Mouse (Mus musculus): ENCODE measurements around the gene Lrrc29. TPM values are rescaled to one million over a fixed set of nuclear protein-coding genes. Genes with fewer than 3 reads are reported as not detected.
"Not testable (repeated sequence)": the region's sequence is repeated elsewhere in the genome, so short reads cannot be mapped to it uniquely, and the experiment has no call there.

The Lrrc29 gene
- total RNA-seq, 2 experiments from 2014 or later, result 0.59 to 0.60 TPM

DNA sequence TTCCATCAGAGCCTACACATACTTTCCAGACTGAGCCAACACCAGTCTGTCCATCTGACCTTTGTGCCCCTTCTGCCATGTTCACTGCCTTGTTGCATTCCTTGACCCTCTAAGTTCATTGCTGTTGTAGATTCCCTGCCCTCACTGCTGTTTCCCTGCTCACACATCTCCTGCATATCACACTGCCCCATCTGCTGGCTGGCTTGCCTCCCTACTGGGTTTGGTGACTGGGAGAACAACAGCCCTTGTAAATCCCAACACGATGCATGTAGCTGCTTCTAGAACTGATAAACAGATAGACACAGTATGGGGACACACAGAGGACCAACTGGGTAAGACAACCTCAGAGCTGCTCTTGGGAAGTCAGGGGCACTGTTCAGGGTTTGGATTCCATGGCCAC, 14.4 kb downstream of the Lrrc29 start:
- no peak for DNase-seq

DNA sequence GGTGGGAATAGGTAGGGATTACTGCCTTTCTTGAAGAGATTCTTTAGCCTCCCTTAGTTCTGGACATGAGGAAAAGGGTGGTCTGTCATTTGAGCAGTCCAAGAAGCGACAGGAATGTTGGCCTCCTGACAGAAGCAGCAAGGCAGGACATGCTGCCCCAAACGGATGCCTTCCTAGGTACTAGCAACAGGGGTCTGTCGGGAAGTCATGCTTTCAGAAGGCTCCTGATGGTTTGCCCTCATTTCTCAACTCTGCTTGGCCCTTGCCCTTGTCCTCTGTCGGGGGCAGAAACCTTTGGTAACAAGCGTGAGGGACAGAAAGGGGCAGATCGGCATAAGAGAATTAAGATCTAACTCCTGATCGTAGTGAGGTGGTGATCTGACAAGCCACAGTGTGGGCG, 16.0 kb downstream of the Lrrc29 start:
- no peak for DNase-seq

DNA sequence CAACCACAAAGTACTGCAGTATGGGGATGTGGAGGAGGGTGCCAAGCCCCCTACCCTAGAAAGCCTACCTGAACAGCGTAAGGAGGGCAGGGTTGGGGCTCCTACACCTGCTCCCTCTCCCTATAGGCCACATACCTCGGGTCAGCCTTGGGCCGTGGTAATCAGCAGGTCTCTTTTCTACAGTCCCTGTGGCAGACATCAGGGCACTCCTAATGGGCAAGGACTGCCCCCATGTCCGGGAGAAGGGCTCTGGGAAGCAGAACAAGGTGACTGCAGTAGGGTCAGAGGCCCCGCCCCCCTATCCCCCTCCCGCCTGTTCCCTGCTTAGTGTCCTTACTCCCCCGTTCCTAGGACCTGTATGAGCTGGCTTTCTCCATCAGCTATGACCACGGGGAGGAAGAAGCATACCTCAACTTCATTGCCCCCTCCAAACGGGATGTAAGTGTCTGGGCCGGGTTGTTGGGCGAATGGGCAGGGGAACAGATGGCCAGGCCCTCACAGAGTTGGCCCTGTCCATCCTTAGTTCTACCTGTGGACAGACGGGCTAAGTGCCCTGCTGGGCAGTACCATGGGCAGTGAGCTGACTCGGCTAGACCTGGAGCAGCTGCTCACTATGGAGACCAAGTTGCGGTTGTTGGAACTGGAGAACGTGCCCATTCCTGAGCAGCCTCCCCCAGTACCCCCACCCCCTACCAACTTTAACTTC, 16.8 kb downstream of the Lrrc29 start:
- no peak for DNase-seq

DNA sequence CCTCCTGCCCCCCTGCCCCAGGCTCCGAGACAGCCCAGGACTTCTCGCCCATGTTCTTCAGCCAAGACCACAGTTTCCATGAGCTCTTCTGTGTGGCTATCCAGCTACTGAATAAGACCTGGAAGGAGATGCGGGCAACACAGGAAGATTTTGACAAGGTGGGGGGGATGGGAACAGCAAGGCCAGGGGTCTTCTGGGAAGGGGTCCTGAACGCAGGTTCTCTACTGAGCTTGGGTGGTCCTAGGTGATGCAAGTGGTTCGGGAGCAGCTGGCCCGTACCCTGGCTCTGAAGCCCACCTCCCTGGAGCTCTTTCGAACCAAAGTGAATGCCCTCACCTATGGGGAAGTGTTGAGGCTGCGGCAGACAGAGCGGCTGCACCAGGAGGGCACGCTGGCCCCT, 17.6 kb downstream of the Lrrc29 start:
- DNase-seq, result no peak

DNA sequence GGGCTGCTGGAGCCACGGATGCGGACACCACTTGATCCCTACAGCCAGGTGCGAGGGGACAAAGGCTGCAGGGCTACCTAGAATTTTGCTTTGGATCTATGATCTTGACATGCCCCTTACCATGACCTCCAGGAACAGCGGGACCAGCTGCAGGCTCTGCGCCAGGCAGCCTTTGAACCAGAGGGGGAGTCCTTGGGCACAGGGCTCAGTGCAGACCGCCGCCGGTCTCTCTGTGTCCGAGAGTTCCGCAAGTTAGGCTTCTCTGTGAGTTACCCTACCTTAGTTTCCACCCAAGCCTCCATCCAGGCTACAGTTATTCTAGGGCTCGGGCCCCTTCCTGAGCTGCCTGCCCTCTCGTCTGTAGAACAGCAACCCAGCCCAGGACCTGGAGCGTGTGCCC, 18.4 kb downstream of the Lrrc29 start:
- no peak for DNase-seq

DNA sequence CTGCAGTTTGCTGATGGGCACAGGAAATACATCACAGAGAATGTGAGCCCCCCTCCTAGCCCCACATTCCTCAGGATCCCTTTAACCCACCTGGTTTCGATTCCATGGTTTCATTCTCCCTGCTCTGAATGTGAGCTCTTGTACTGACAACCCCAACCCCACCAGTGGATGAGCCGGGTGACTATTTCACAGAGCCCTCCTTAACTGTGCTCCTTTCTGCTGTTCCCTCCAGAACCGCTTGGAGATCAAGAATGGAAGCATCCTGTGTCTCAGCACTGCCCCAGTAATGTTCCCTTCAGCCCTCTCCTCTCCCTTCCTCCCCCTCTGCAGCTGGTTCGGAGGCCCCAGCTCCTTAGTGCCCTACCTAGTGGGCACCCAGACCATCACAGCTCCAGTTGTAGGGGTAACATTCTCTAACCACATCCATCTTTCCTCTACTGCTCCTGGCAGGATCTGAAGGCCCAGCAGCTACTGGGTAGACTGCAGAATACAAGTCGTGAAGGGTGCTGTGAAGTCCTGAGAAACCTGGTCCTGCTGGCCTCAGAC, 19.9 kb downstream of the Lrrc29 start:
- no peak for DNase-seq

DNA sequence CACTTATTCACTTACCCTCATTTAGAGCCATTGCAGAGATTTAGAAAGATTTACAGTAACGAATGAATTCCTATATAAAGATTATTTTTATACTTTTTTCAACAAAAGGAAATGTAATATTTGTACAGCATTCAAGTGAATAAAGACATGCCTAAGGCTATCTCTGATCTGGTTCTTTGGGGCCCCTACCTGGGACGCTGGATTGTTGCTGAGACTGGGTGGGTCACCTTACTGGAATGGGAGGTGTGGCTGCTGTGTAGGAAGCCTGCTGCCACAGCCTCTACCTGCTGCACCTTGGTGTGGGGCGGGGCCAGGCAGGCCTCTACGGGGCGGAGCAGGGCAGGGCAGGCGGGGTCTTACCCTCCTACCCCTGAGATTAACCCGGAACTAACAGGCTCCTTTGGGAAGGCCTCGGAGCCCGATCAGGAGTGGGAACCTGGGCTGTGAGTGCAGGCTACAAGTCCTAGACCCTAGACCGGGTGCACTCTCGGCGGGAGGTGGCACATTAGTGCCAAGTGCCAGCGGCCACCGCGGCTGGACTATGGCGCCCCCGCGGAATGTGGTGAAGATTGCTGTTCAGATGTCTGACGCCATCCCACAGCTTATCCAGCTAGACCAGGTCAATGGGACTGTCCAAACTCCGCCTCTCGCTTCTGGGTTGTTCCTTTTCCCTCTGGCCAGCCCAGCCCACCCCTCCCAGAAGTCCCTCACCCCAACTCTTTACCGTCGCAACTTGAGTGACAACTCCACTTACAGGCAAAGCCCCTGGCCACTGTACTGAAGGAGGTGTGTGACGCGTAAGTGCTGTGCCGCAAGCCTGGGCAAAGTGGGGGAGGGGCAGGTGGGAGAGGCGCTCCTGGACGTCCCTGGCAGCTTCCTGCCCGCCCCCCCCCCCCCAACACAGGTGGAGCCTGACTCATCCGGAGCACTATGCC, 20.6 kb downstream of the Lrrc29 start, which contains the start of gene Elmo3:
Elmo3 (plus strand) TSS at position 391 of the 935 bp plus-strand sequence.
- DNase-seq, result peak; percentile 43 to 51

DNA sequence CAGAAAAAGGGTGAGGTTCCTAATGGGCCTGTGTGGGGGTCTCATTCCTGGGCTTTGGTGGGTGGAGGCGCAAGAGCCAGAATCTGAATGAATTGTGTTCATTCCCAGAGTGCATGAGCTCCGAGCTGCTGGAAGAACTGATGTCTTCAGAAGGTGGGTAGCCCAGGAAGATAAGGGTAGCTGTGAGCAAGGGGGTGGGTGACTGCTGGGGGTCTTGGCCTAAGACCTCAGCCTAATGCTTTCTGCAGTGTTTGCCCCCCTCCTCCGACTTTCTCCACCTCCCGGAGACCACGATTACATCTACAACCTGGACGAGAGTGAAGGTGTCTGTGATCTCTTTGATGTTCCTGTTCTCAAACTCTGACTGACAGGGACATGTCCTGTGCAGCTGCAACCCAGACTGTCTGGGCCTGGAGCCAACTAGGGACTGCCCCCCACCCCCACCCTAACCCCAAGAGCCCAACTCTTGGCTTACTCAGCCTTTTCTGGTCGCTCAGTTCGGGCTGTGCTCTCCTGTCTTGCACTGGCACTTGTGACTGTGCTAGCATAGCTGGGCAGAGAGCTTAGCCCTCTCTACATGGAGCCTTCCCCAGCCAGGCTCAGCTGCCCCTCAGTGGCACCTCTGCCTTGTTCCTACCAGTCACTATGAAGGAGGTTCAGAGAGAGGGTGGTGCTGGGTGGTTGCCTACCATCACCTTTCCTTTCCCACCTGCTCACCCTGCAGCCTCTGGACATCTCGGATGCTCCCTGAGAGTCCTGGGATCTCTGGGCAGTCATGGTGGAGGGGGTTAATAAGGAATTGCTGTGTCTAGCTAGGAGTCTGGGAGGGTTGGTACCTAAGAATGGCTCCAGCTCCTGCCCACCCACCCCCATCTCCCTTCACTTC, 21.5 kb downstream of the Lrrc29 start:
- no peak for DNase-seq

DNA sequence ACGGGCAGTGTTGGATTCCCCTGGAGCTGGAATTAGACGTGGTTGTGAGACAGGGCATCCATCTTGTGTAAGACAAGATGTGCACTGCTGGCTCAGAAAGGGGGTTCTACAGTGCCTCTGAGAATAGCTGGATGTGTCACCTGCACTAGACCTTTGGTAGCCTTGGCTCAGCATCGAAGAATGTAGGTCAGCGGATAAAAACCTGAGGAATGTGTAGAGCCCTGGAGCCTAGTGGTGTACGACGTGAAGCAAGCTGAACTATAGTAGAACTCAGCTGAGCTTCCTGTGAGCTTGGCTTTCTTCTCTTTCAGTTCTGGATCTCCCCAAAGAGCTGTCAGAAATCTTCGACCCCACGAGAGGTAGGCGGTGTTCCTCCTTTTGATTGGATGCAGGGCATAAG, 22.2 kb downstream of the Lrrc29 start:
- DNase-seq, result no peak

DNA sequence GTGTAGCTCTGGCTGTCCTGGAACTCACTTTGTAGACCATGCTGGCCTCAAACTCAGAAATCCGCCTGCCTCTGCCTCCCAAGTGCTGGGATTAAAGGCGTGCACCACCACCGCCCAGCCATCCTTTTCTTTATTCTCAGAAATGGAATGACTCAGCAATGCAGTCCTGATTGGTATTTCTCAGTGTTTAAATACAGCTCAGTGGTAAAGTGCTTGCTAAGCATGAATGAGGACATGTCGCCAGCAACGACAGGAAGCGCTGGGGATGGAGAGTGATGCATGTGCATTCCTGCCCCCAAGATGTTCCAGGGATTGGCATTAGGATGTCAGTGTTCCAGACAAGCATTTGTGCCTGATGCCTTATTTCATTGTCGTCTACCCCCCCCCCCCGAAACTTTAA, 22.7 kb downstream of the Lrrc29 start:
- DNase-seq, result no peak

DNA sequence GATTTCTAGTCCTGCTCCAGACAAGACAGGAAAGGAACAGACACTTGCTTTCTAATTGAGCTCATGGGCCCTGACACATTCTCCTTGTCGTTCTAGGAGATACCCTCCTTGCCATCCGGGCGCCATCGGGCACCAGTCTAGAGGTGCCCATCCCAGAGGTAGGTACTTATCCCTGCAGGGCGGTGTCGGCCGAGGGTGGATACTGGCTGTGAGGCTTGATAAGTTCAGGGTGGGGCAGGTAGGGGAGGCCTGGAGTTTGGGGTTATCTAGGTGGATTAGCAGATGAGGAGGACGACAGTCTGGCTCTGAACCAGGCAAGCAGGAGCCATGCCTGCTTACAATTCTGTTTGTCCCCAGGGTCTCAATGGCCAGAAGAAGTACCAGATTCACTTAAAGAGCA, 26.1 kb downstream of the Lrrc29 start:
- DNase-seq, result no peak

DNA sequence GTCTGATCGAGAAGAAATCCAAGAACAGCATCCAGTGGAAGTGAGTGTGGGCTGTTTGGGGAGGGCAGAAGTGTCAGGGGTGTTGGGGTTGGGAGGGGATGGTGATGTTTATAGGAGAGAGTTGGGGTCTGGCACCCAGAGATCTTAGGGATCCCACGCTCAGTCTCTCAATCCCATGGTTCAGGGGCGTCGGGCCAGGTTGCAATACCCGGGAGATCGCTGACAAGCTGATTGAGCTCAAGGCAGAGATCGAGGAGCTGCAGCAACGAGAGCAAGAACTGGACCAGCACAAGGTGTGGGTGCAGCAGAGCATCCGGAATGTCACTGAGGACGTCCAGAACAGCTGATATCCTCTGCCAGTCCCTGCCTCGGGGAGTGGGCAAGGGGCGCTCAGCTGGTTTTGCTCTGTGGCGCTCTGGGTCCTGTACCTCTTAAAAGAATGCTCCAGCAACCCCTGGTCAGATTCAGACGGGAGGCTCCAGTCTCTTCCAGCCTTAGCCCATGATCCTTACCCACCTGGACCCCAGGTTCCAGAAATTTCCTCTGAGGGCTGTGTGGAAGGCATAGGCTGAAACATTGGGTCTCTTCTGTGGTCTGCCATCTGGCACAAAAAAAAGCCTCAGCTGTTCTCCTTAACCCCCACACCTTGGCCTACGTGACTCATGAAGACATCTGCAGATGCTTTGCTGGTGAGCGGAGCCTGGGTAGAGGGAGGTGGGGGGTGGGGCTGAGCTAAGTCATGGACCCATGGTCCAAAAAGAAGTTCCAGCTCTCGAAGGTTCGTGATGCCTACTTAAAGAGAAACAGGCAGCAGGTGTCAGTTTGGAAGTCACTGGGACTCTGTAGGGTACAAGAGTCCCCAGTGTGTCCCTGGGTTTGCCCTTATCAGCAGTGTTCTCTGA, 27.5 kb downstream of the Lrrc29 start:
- DNase-seq, result no peak

DNA sequence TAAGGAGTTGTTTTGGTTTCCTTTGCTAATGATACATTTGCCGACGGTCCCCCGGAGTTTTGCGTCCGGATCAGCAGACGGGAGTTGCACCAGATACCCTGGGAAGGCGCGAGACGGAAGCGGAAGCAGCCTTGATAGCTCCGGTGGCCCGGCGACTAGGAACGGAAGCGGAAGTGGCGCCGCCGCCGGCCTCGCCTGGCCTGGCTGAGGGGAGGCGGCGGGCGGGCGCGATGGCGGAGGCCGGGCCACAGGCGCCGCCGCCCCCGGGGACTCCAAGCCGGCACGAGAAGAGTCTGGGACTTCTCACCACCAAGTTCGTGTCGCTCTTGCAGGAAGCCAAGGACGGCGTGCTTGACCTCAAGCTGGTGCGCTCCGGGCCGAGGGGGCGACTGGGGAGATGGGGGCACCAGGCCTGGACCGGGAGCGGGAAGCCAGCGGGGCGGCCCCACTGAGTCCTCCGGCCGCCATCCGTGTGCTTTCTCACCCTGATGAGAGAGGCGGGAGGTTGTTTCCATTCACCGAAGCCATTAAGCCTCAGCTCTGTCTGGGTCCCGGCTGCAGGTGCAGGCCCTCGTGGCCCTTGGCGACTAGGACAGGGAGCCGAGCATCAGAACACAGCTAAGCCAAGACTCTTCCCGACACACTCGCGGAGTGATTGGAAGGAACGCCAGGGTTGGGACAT, 28.4 kb downstream of the Lrrc29 start, which contains the start of gene E2f4:
E2f4 (plus strand) TSS at position 153 of the 682 bp plus-strand sequence.
- DNase-seq, result peak; percentile 95 to 96

DNA sequence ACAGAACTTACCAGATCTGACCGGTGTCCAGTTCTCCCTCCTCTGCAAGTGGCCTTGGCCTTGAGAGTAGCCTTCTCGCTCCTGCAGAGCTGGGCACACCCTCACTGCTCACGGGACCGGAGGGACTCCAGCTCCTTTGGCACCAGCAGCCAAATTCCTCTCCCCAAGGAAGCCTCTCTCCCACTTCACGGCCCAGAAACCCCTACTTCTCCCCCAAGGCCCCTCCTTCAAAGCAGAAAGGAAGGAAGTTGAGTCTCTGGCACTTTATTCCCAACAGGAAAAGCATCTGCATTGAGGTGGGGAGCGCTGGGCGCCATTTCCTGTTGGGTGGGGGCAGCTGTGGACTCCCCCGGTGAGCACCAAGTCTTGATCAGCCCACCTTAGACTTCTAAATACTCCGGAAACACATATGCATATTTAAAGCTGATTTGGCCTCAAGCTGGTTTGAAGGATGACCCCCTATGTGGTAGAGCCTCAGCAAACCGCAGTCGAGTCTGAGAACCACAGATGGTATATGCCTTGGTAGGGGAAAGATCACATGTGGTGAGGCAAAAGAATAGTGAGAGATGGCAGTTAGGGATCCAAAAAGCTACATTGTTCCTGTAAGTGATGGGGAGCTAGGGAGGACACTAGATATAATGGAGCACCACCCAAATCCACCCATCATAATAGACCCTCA, 30.0 kb downstream of the Lrrc29 start, which contains the start of gene Exoc3l:
Exoc3l (minus strand) TSS at position 207 of the 679 bp plus-strand sequence.
- DNase-seq, result peak in 1 of 2 experiments; percentile 41

DNA sequence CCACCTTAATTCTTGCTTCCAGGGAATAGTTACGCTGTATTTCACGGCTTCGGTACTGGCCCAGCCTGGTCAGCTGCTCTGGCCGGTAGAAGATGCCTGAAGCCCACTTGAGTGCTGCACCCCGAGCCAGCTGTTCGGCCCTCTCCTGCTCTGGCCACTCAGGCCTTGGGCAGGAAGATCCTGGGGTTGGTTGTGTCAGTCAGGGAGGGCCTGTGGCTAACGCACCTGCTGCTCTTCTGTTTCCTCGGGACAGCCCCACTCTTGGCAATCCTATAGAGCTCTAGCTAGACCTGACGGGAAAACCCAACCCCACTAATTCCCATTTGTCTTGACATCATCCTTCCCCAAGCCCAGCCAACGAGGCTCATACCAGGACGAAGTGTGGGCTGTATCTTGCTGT, 30.8 kb downstream of the Lrrc29 start:
- DNase-seq, result no peak

DNA sequence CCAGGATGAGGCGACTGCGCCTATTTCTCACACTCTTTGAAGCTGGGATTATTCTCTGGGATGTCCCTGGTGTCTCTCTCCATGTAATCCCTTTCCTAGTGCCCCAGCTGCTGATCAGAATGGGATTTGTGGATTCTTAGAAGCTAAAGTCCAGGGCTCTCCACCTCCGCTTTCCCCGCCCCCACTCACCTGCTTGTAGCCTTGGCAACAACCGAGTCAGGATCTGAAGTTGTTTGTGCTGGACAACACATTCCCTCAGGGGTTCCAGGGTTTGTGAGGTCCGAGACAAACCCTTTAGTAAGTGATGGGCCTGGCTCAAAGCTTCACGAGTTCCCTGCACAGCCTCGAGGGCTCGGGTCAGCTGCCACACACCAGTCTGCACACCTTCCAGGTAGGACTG, 31.3 kb downstream of the Lrrc29 start:
- no peak for DNase-seq

DNA sequence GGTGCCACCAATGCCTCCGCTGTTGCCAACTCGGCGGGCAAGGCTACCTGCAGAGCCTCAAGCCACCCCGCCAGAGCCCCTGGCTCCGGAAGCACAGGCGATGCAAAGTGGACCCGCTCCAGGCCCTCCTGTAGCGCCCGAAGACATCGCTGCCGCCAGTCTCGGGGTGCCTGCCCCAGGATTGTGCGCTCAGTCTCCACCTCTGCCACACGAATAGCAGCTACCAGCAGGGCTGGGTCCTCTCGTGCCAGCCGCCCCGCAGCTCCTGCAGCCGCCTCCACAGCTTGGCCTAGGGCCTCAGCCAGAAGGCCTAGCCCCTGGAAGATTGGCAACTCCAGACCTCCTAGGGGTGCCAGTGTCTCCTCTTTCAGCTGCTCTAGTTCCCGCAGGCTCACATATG, 32.7 kb downstream of the Lrrc29 start:
- no peak for DNase-seq

DNA sequence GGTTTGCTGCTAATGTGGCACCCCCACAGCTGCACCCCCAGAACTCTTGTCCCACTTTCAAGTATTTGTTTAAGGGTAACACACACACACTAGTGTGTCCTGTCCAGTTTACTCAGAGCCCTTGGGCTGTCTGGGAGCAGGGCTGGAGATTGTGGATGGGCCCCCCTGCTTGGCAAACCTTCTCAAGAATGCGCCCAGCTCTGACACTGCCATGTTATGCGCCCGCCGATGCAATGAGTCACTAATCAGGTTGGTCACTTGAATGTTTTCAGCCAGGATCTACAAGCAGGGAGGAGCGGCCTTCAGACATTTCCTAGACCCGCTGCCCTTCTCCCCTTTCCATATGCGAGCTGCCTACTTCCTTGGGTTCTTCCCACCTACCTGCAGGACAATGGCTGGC, 33.6 kb downstream of the Lrrc29 start:
- no peak for DNase-seq

DNA sequence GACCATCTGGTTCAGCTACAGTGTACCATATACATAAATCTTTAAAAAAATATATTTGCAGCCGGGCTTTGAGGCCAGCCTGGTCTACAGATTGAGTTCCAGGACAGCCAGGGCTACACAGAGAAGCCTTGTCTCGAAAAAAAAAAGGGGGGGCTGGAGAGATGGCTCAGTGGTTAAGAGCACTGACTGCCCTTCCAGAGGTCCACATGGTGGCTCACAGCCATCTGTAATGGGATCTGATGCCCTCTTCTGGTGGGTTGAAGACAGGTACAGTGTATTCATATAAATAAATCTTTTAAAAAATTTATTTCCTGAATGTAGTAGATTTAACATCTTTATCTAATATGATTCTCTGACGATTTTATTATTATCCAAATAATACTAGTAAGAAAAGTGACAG, 34.3 kb downstream of the Lrrc29 start:
- not testable (repeated sequence) for DNase-seq

DNA sequence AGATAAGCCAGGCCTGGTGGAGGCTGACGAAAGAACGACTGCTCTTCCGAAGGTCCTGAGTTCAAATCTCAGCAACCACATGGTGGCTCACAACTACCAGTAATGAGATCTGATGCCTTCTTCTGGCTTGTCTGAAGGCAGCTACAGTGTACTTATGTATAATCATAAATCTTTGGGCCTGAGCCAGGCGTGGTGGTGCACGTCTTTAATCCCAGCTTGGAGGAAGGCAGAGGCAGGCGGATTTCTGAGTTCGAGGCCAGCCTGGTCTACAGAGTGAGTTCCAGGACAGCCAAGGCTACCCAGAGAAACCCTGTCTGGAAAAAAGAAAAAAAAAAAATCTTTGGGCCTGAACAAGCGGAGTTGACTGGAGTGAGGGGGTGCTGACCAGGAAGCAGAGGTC, 34.7 kb downstream of the Lrrc29 start:
- DNase-seq, result not testable (repeated sequence)
